Mouse (Mus musculus) ovary, postnatal 36 days (tissue): ENCODE measurements around the gene Adamts12.

Experiments
- DNase-seq: peaks from one replicate; pipeline ENCODE4 v3.0.0; 2022; ENCODE audit warnings: low spot score, mixed read lengths

The Adamts12 gene

DNA sequence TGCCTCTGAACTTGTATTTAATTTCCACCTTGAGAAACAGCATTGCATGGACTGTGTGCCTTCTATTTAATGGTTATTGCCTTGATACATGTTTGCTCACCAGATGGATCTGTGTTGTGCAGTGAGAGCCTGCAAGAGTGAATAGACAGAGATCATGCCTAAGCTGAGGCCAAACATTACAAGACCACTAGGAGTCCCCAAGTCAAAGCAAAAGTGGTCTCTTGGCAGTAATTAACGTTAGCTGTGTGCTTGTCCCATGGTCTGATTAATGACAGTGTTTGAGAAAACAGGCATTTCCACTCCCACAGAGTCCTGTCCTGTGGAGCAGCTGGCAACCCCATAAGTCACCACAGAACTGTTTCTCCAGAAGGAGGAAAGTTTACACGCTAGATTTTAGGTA, 96.2 kb downstream of the Adamts12 start:
- DNase-seq, result no peak

GRCm38 (mm10) chr15:11165883-11166282, 101.3 kb downstream of the Adamts12 start:
- no peak for DNase-seq

- DNase-seq, result no peak
Measured at GRCm38 (mm10) chr15:11173884-11174470, 109.4 kb downstream of the Adamts12 start.

DNA sequence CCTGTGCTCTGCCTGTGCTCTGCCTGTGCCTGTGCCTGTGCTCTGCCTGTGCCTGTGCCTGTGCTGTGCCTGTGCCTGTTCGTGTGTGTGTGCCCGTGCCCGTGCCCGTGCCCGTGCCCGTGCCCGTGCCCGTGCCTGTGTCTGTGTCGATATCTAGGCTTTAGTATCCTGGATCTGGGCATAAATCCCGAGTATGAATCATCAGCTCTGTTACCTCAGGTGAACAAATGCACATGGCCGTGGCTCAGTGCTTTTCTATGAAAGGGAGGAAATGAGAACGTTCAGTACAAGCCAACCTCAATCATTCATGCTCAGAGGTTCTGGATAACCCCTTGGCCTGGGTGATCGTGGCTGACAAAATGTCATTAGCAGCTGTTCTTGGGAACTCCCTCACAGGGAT, 110.3 kb downstream of the Adamts12 start:
- DNase-seq, result no peak

DNA sequence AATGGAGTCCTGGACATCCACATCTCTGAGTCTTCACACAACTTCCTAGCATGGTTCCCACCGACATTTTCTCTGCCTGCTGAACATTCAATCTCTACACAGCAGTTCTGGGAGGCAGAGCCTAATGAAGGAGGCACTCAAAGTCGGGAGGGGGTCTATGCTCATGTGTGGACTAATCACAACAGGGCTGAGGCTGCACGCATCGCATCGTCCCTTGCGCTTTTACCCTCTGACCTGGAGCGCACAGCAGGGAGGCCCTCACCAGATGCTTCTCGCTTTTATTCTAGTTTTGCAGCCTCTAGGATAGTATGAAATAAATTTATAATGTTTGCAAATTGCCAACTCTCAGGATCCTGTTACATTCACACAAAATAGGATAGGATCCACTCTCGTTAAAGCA, 112.9 kb downstream of the Adamts12 start:
- DNase-seq, result no peak

GRCm38 (mm10) chr15:11179751-11180169, 115.2 kb downstream of the Adamts12 start:
- DNase-seq, result no peak

DNA sequence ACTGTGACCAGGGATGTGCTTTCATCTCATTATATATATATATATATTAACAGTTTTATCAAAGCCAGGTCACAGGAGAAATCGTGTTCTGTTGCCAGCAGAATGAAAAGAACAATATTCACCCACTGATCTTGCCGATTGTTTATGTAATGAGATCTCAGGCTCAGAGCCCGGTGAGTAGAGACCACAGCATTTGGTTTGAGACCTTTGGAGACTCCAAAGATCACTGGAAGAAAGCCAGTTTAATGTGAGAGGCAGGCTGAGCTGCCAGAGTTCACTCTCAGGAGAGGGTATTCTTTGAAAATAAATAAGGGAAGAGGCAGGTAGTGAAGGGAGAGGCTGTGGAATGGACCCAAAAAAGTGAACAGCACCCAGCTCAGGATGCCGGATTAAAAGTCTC, 122.1 kb downstream of the Adamts12 start:
- no peak for DNase-seq

DNA sequence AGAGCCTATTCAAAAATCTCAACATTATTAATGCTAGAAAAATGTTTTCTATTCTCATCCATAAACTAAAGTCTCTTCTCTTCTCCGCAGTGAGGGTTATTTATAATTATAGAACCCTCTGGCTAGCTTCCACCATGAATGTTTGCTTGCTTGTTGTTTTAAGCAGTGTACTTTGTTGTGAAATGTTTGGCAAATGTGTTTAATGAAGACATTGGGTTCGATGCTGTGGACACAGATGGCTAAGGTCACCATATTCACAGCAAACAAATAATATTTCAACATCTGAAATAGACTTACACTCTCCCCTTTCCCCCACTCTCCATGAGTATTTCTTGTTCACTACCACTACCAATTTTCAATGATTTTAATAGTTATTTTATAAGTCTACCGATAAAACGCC, 125.9 kb downstream of the Adamts12 start:
- no peak for DNase-seq

DNA sequence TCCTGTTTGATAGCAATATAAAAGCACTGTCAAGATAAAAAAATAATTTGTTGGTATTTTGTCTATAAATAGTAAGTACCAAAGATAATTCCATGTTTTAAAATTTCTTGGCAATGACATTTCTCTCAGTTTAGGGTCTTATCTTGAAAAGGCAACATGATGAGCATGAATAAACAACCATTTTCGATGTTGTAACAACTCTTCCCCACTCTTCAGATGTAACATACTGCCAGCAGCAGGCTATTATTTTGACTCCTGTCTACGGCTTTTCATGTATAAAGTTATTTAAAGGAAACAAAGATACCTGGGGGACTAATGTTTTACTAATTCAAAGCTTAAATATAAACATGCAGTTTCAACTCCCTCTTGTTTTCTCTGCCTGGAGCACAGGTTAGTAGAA, 128.2 kb downstream of the Adamts12 start:
- no peak for DNase-seq

DNA sequence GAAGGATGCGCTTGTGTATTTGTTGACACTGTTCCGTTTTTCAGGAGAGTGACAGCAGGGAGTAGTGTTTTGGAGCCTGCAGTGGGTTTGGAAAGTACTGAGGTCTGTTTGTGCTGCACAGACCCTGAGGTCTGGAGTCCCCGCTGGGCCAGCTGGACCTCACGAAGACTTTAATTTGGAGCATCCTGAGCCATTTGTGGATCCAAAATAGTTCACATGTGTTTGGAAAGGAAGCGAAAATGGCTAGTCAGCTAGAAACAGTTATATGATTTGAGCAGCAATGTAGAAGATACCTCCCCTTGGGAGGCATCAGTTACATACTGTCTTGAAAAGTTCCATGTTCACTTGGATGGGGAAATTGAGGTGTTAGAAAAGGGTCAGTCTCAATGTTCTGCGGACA, 132.5 kb downstream of the Adamts12 start:
- DNase-seq, result no peak

DNA sequence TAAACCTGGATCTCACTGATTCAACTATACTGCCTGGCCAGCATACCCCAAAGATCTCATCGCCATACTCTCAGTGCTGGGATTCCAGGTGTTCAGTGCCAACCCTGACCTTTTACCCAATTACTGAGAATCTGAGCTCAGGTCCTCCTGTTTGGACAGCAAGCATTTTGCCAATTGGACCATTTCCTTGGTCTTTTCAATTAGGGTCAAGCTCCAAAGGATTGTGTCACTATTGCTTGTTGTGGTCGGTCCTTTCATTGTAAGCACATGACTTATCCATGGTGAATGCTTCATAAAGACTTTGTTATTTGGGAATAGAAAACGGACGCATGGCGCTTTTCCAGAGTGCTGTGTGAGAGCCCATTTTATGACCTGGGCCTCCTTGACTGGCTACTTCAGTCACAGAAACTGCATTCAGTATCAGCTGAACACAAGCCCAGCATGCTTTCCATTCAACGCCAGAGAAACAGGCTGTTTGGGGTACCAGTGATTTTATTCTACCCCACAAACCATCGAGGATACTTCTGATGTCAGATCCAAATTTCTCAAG, 133.7 kb downstream of the Adamts12 start:
- no peak for DNase-seq

GRCm38 (mm10) chr15:11203084-11203483, 138.5 kb downstream of the Adamts12 start:
- no peak for DNase-seq

- no peak for DNase-seq
Measured at GRCm38 (mm10) chr15:11204934-11205333, 140.3 kb downstream of the Adamts12 start.

DNA sequence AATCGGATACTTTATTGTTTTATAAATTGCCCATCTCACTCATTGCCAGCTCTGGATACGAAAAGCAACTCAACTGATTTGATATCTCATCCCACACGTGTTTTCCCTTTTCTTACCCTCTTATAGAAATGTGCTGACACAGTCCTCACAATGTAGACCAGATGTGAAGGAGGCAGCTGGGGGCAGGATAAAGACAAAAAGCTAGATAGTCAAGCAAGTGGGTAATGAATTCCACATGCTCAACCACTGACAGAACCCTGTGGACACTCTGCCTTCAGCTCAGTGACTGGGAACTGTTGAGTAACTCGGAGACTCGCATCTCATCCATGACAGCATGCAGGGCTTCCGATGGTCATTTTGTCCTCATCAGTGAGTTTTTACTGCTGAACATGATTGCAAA, 146.4 kb downstream of the Adamts12 start:
- no peak for DNase-seq

GRCm38 (mm10) chr15:11233906-11234632, 169.5 kb downstream of the Adamts12 start:
- DNase-seq, result no peak

- DNase-seq, result no peak
Measured at GRCm38 (mm10) chr15:11240406-11240805, 175.8 kb downstream of the Adamts12 start.

DNA sequence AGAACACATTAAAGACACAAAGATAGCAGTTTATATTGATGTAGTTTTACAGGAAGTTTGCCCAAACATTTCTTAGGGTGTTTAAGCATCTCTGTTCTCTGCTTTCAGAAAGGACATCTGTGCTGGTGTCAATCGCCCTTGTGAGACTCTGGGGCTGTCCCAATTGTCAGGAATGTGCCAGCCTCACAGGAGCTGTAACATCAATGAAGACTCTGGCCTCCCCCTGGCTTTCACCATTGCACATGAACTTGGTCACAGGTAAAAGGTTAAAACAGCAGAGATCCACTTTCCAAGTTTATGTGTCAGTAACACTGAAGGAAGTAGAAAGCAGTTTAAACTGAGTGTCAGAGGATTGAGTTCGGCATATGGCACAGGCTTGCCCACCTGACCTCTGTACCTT, 176.7 kb downstream of the Adamts12 start:
- no peak for DNase-seq

DNA sequence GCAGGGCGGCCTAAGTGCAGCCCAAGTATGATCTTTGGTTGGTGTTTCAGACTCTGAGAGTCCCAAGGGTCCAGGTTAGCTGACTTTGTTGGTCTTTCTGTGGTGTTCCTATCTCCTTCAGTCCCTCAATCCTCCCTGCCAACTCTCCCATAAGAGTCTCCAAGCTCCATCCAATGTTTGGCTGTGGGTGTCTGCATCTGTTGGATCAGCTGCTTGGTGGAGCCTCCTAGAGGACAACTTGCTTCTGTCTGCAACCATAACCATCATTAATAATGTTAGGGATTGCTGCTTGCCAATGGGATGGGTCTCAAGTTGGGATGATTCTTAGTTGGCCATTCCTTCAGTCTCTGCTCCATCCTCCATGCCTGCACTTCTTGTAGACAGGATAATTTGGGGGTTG, 181.8 kb downstream of the Adamts12 start:
- DNase-seq, result no peak

DNA sequence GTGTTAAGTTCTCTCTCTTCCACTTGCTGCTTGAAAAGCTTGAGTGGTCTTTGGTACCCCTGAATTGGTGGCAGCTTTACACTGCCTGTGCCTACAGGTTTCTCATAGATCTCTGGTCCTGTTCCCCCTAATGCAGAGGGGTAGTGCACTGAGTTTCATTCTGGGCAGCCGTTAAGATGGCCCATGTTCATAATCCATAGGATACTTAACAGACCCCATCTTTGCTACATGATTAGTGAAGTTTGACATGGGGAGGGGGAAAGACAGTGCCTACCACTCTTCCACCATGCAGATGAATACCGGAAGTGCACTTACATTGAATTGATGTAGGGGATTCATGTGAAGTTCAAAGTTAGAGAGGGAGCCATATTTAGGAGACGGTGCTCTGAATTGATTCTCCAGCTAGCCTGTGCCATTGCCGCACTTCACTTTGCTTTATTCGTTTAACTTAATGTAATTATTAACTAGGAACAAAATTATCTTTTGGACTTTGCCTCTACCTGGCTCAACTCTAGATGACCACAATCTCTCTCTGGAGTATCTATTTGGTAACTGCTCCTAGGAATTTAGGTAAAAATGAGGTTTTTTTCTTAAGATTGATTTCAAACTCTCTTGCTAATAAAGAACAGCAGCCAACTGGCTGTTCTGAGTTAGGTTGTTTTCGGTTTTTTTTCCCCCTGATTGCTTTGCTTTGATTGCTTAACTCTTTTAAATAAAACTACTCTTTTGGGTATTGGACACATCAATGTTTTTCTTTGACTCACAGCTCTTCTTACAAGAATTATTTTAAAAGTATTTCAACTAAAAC, 214.9 kb downstream of the Adamts12 start:
- no peak for DNase-seq

DNA sequence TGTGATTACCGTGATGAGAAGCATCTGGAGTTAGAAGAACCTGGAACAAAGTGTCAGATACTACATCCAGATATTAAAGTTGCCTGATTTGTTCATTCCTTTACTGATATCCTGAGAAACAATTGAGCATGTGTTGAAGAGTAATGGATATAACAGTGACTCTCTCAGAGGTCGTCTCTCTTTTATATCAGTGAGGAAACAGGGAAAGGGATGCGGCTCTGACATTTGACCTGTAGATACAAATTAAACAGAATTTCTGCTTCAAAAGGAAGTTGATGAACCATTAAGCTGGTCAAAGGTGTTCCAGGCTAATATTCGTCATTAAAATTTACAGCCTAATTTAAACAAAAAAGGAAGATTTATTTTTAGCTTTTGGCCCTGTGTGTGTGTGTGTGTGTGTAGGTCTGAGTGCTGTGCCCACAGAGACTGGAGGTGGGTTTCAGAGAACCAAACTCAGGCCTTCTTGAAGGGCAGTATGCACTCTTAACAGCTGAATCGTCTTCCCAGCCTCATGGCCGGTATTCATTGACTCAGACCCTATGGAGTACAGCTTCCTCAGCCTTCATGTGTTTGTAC, 216.2 kb downstream of the Adamts12 start:
- no peak for DNase-seq

DNA sequence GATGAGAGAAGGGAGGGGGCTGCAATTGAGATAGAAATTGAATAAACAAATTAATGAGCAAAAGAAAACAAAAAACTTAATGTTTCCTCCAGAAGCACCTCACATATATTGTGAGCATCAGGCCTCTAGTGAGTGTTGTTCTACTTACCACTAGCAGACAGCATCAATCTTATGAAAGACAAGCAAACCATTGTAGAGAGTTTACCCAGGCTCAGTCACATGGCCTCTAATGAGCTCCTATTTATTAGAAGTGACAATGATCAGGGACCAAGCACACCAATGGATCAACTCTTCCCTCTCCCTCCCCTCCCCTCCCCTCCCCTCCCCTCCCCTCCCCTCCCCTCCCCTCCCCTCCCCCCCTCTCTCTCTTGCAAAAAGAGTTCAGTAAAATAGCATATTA, 218.6 kb downstream of the Adamts12 start:
- DNase-seq, result no peak

GRCm38 (mm10) chr15:11287780-11288179, 223.2 kb downstream of the Adamts12 start:
- DNase-seq, result no peak
